Mouse (Mus musculus) spleen, postnatal 36 days (tissue): Measurements from ENCODE around the gene Frem2.

Source experiments
- DNase-seq, 2 experiments: peaks; one replicate each; pipeline ENCODE4 v3.0.0; 2022; ENCODE audit warnings: low spot score in 2 of 2, mixed read lengths in 1 of 2

Frem2 gene

DNA sequence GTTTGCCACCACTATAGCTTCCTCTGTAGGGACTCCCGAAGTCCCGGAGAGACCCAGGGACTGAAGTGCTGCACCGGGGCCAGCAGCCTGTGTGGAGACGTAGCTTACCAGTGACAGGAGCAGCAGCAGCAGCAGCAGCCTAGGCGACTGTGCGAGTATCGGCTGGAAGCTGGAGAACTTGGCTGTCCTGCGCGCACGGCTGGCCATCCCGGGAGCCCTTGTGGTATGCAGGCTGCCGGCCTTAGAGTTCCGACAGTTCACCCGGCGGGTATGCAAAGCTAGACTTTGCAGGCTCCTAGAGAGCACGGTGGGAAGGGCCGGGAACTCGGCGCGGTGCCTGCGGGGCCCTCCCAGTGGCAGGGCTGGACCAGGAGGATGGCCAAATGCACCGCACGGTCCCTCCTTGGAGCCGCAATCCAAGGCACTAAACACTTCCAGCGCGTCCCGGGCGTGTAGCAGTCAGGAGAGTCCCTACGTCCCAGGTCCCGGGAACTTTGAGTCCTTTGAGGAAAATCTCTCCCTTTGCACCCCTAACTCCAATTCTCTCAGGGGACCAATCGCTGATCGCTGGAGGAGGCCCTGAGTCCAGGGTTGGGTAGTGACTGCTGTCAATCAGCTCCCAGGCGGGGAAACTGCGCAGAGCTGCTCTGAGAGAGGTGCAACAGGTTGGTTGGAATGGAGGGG, at the start of gene Frem2:
Frem2 (minus strand) TSS at position 478 of the 684 bp plus-strand sequence.
- no peak for DNase-seq

- no peak for DNase-seq
Observed at GRCm38 (mm10) chr3:53705992-53706495, 48.9 kb upstream of the Frem2 start.

DNA sequence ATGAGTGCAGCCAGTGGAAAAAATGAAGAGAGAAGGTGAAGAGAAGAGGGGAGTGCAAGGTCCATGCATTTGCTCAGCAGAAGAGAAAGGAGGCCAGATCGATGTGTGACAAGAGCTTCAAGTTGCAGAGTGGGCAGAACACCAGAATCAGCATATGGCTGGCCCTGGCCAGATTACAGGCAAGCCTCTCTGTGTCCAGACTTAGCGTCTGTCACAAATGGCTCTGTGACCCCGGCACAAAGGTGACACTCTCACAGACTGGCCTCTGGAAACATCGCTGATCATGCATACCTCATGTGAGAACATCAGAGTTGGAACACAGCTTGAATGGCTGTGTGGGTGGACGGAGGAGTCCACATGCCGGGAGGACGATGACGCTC, 46.0 kb upstream of the Frem2 start:
- no peak for DNase-seq

DNA sequence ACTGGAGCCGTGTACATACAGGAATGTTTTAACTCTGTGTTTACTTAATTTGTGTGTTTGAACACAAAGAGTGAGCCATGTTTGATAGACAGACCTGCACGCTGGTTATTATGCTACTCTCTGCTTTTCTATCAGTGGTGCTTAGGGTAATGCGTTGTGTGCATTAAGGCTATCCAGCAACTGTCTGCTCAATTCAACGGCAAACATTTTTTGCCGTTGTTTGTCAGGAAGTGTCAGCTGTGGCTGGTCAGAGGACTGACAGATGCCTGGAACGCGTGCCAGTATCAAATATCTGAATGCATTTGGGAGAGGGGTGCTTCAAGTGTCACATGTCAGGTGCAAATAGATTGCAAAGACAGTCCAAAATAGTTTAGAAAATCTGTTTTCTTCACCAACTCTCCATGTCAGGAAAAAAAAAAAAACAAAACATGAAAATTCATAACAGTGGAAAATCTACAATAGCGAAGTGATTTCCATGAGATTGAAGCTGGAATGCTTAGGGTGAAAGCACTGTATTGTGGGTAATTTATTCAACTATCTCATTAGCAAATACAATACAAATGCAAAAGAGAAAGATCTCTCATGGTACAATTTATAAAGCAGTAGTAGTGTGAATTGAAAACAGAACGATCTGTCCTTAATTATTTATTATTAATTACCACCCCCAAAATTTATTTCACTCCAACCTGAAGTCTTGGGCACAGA, 45.4 kb upstream of the Frem2 start:
- DNase-seq, result no peak

GRCm38 (mm10) chr3:53701940-53702339, 44.8 kb upstream of the Frem2 start:
- no peak for DNase-seq

GRCm38 (mm10) chr3:53687776-53688175, 30.6 kb upstream of the Frem2 start:
- no peak for DNase-seq

GRCm38 (mm10) chr3:53682244-53682643, 25.1 kb upstream of the Frem2 start:
- no peak for DNase-seq

GRCm38 (mm10) chr3:53680816-53681215, 23.7 kb upstream of the Frem2 start:
- DNase-seq, result no peak

GRCm38 (mm10) chr3:53674225-53674624, 17.1 kb upstream of the Frem2 start:
- no peak for DNase-seq

GRCm38 (mm10) chr3:53669736-53670135, 12.6 kb upstream of the Frem2 start:
- no peak for DNase-seq

DNA sequence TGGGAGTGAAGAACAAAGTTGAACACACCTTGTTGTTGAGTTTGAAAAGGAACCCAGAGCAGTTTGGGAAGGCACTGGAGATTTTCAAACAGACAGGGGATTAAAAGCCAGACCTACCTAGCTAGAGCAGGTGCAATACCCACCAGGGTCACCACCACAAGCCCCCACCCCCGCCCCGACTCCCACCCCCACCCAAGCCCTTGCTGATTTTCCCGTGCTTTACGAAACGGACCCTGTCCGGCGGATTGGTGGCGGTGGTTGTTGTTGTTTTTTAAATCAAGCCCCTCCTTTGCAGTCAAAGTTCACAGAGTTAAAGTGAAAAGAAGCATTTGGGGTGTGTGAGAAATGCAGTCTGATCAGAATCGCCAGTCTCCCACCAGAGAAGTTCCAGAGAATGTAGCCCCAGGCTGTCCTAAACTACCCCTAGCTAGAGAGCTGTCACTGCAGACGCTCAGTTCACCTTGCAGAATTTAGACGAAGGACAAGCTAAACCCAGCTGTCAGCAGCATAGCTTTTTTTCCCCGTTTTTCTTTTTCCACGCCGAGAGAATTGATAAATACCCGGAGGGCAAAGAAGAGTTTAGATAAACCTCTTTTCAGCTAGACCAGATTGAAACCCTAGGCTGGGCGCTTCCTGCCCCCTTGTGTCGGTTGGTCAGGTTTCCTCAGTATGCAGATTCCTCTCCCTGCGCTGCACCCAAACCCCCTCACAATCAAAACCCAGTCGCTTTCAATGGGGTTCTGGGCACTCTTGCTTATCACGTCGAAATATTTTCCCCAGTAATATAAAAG, 784 bp upstream of the Frem2 start:
- DNase-seq, result no peak

- DNase-seq, result no peak
Observed at GRCm38 (mm10) chr3:53656328-53656877, 752 bp downstream of the Frem2 start.

- DNase-seq, result no peak
Observed at GRCm38 (mm10) chr3:53655343-53655742, 1.8 kb downstream of the Frem2 start.

DNA sequence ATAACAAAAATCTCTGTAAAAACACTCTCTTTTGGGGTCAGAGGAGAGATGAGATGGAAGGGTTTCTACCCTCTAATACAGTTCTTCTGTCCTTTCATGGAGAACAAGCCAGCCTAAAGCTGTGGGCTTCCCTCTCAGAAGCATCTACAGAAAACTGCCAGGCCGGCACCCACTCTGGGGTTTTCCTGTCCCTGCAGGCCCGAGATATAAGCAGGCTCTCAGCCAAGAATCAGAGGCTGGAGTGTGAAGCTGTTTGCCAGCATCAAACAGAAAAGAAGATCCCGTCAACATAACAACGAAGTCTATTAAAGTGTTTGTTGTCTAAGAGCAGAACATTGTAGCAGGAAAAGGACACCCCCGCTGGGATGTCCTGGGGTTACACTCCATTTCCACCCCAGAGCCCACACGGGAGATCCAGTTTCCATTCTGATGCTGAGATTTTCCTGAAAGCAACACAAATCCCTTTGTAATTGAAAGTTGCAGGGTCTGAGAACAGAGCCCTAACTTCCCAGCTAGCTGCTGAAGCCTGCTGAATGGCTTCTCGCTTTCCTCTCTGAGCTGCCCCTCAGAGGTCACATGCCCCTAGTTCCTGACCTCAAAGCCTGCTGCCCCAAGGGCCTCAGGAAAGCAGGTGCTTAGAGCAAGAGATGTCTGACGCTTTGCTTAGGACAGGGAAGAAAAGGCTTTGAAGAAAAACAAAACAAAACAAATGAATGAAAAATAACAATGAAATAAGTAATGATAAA, 7.0 kb downstream of the Frem2 start:
- no peak for DNase-seq

- DNase-seq, result no peak
Observed at GRCm38 (mm10) chr3:53649425-53649824, 7.7 kb downstream of the Frem2 start.

DNA sequence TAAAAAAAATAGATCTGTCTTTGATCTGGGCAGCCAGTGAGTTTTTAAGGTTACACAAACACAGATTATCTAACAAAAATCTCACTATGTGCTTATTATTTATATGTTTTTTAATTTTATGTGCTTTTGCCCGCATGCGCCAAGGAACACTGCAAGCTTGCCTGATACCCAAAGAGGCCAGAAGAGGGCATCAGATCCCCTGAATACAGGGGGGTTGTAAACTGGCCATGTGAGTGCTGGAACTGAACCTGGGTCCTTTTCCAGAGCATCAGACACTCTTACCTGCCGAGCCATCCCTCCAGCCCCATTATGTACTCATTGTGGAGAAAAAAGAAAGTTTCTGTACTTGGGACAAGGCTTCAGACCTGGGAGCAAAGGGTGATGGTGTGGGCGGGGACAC, 8.3 kb downstream of the Frem2 start:
- DNase-seq, result no peak

GRCm38 (mm10) chr3:53635948-53636347, 21.2 kb downstream of the Frem2 start:
- DNase-seq, result no peak

GRCm38 (mm10) chr3:53631126-53631525, 26.0 kb downstream of the Frem2 start:
- no peak for DNase-seq

- DNase-seq, result no peak
Observed at GRCm38 (mm10) chr3:53630630-53631029, 26.5 kb downstream of the Frem2 start.

GRCm38 (mm10) chr3:53629966-53630365, 27.2 kb downstream of the Frem2 start:
- DNase-seq, result no peak

DNA sequence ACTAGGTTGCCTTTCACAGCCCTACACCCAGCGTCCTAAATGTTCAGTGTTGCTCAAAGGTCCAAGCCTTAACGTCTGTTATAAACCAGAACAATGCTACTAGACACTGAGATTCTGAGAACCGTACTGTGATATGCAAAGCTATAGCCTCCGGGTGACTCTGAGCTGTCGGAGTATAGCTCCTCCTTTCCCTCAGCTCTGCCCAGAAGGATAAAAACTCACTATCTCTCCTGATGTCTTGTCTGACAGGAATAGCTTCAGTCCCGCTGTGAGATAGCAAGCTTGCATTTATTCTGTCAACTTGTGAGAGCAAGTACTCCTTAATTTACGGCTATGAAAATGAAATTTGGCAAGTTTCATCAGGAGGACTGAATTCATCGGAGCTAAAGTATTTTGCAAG, 33.9 kb downstream of the Frem2 start:
- no peak for DNase-seq
